Mouse (Mus musculus): ENCODE data around the gene Fbxw8. TPM values are rescaled to one million over a fixed set of nuclear protein-coding genes. Genes with fewer than 3 reads are reported as not detected.
A peak's percentile ranks its signal among the peaks of the same experiment; 100 is the strongest.

Gene Fbxw8
- polyA plus RNA-seq (2015; fragmentation: Nextera tagmentation; extraction: Ambion mirVana) = 22.8 and 23.7 TPM in 2 replicates

- Histone ChIP-seq H3K4me3 (peak within 1 kb of the TSS; percentile 95), H3K27ac (peak within 1 kb of the TSS; percentile 79), H3K4me2 (peak within 1 kb of the TSS; percentile 78), H3K9me3 (no peaks in the 10 kb centered on the region), H3K36me3 (peaks cover 14% of the 10 kb centered on the region), H3K9ac (peak within 1 kb of the TSS; percentile 93), H3K4me1 (replicated peaks) (peaks cover 31% of the 10 kb centered on the region), H3K27me3 (0 out of 2 replicates have a peak, but pooled peaks cover 6% of the 10 kb centered on the region)
- ATAC-seq (ENCODE audit: low FRiP score) = peak; percentile 89
- under 1% methylated on average over 67 of the region's 67 CpGs for WGBS
These were observed at the start of gene Fbxw8 for GRCm38 (mm10) chr5:118154839-118155564. Gene Fbxw8, minus strand, starts transcription at chr5:118155464.

- H3K27ac ChIP-seq = peak overlapping the region; percentile 2; the same call in 1 of the 2 replicates
- no peak overlapping the region for H3K4me2 ChIP-seq
- peaks cover 21% of the 10 kb centered on the region for H3K4me1 ChIP-seq (replicated peaks)
- 58% methylated on average over 16 of the region's 16 CpGs for WGBS
- H3K9me3 ChIP-seq = no peaks in the 10 kb centered on the region
- H3K36me3 ChIP-seq = peaks cover 43% of the 10 kb centered on the region
- no peak for ATAC-seq (ENCODE audit: low FRiP score)
- H3K27me3 ChIP-seq = 0 out of 2 replicates have a peak, but pooled peaks cover 3% of the 10 kb centered on the region
- H3K4me3 ChIP-seq = no peak overlapping the region
- no peak overlapping the region for H3K9ac ChIP-seq
These were observed 49.6 kb upstream of the Fbxw8 start for GRCm38 (mm10) chr5:118204675-118205440.

GRCm38 (mm10) chr5:118199670-118200069 lies 44.4 kb upstream of the Fbxw8 start:
- peaks cover 5% of the 10 kb centered on the region; the same call in 1 of the 2 replicates for H3K4me1 ChIP-seq (replicated peaks)
- H3K27ac ChIP-seq = no peak overlapping the region
- peaks cover 36% of the 10 kb centered on the region for H3K36me3 ChIP-seq
- H3K4me3 ChIP-seq = no peak overlapping the region
- WGBS = 61% methylated on average over 5 of the region's 5 CpGs
- H3K9ac ChIP-seq = no peak overlapping the region
- H3K27me3 ChIP-seq = no peaks in the 10 kb centered on the region
- H3K9me3 ChIP-seq = no peaks in the 10 kb centered on the region
- ATAC-seq (ENCODE audit: low FRiP score) = no peak
- H3K4me2 ChIP-seq = no peak overlapping the region

GRCm38 (mm10) chr5:118197421-118197820 lies 42.2 kb upstream of the Fbxw8 start:
- Histone ChIP-seq H3K9me3 (no peaks in the 10 kb centered on the region), H3K4me1 (replicated peaks) (peaks cover 9% of the 10 kb centered on the region), H3K27me3 (peaks cover 6% of the 10 kb centered on the region; the same call in 1 of the 2 replicates), H3K36me3 (peaks cover 32% of the 10 kb centered on the region), H3K4me2 (no peak overlapping the region), H3K27ac (peak overlapping the region; percentile 55), H3K4me3 (no peak overlapping the region), H3K9ac (no peak overlapping the region)
- 71% methylated on average over 13 of the region's 13 CpGs for WGBS
- ATAC-seq (ENCODE audit: low FRiP score) = no peak

GRCm38 (mm10) chr5:118192221-118192620 lies 37.0 kb upstream of the Fbxw8 start:
- Histone ChIP-seq H3K36me3 (peaks cover 7% of the 10 kb centered on the region), H3K9ac (peak overlapping the region; percentile 49), H3K9me3 (no peaks in the 10 kb centered on the region), H3K4me3 (no peak overlapping the region), H3K4me2 (0 out of 2 replicates have a peak overlapping the region, but pooled peaks have one; percentile 15), H3K27ac (peak overlapping the region; percentile 44; the same call in 1 of the 2 replicates), H3K4me1 (replicated peaks) (peaks cover 38% of the 10 kb centered on the region), H3K27me3 (peaks cover 14% of the 10 kb centered on the region; the same call in 1 of the 2 replicates)
- no peak; the same call in 1 of the 2 replicates for ATAC-seq (ENCODE audit: low FRiP score)
- WGBS = 16% methylated on average over 18 of the region's 18 CpGs

GRCm38 (mm10) chr5:118190491-118190890 lies 35.2 kb upstream of the Fbxw8 start:
- no peak overlapping the region for H3K9ac ChIP-seq
- H3K27ac ChIP-seq = no peak overlapping the region
- peaks cover 48% of the 10 kb centered on the region for H3K4me1 ChIP-seq (replicated peaks)
- no peak overlapping the region for H3K4me2 ChIP-seq
- no peaks in the 10 kb centered on the region for H3K9me3 ChIP-seq
- H3K4me3 ChIP-seq = no peak overlapping the region
- peaks cover 14% of the 10 kb centered on the region; the same call in 1 of the 2 replicates for H3K27me3 ChIP-seq
- 85% methylated on average over 9 of the region's 9 CpGs for WGBS
- ATAC-seq (ENCODE audit: low FRiP score) = no peak
- no peaks in the 10 kb centered on the region; the same call in 1 of the 2 replicates for H3K36me3 ChIP-seq

GRCm38 (mm10) chr5:118188356-118188755 lies 33.1 kb upstream of the Fbxw8 start:
- no peak overlapping the region for H3K4me3 ChIP-seq
- WGBS = 63% methylated on average over 6 of the region's 6 CpGs
- peaks cover 48% of the 10 kb centered on the region for H3K4me1 ChIP-seq (replicated peaks)
- no peaks in the 10 kb centered on the region for H3K9me3 ChIP-seq
- no peak for ATAC-seq (ENCODE audit: low FRiP score)
- H3K27ac ChIP-seq = no peak overlapping the region
- no peak overlapping the region for H3K4me2 ChIP-seq
- H3K36me3 ChIP-seq = no peaks in the 10 kb centered on the region
- peaks cover 10% of the 10 kb centered on the region; the same call in 1 of the 2 replicates for H3K27me3 ChIP-seq
- H3K9ac ChIP-seq = no peak overlapping the region

GRCm38 (mm10) chr5:118186903-118187633 lies 31.8 kb upstream of the Fbxw8 start:
- Histone ChIP-seq H3K4me1 (replicated peaks) (peaks cover 38% of the 10 kb centered on the region), H3K4me3 (no peak overlapping the region), H3K27me3 (0 out of 2 replicates have a peak, but pooled peaks cover 8% of the 10 kb centered on the region), H3K4me2 (no peak overlapping the region), H3K9me3 (no peaks in the 10 kb centered on the region), H3K27ac (0 out of 2 replicates have a peak overlapping the region, but pooled peaks have one; percentile 18), H3K36me3 (no peaks in the 10 kb centered on the region), H3K9ac (no peak overlapping the region)
- 59% methylated on average over 9 of the region's 9 CpGs for WGBS
- ATAC-seq (ENCODE audit: low FRiP score) = no peak

GRCm38 (mm10) chr5:118177640-118178039 lies 22.4 kb upstream of the Fbxw8 start:
- Histone ChIP-seq H3K9ac (no peak overlapping the region; the same call in 1 of the 2 replicates), H3K4me1 (replicated peaks) (peaks cover 9% of the 10 kb centered on the region), H3K27ac (no peak overlapping the region), H3K4me3 (no peak overlapping the region), H3K27me3 (peaks cover 48% of the 10 kb centered on the region), H3K9me3 (peaks cover 5% of the 10 kb centered on the region; the same call in 1 of the 2 replicates), H3K4me2 (no peak overlapping the region), H3K36me3 (no peaks in the 10 kb centered on the region)
- ATAC-seq (ENCODE audit: low FRiP score) = no peak
- 72% methylated on average over 7 of the region's 7 CpGs for WGBS

- H3K9ac ChIP-seq = no peak overlapping the region
- 14% methylated on average over 2 of the region's 2 CpGs for WGBS
- peaks cover 68% of the 10 kb centered on the region for H3K27me3 ChIP-seq
- ATAC-seq (ENCODE audit: low FRiP score) = no peak
- no peak overlapping the region for H3K27ac ChIP-seq
- H3K4me2 ChIP-seq = peak overlapping the region; percentile 57; the same call in 1 of the 2 replicates
- no peaks in the 10 kb centered on the region for H3K36me3 ChIP-seq
- H3K9me3 ChIP-seq = peaks cover 5% of the 10 kb centered on the region; the same call in 1 of the 2 replicates
- no peak overlapping the region for H3K4me3 ChIP-seq
- H3K4me1 ChIP-seq (replicated peaks) = peaks cover 26% of the 10 kb centered on the region
These were observed 19.9 kb upstream of the Fbxw8 start for GRCm38 (mm10) chr5:118175137-118175536.

GRCm38 (mm10) chr5:118174310-118175009 lies 19.2 kb upstream of the Fbxw8 start:
- peak overlapping the region; percentile 58 for H3K9ac ChIP-seq
- no peak for ATAC-seq (ENCODE audit: low FRiP score)
- H3K27ac ChIP-seq = no peak overlapping the region
- H3K9me3 ChIP-seq = peaks cover 5% of the 10 kb centered on the region; the same call in 1 of the 2 replicates
- peak overlapping the region; percentile 57 for H3K4me2 ChIP-seq
- peak overlapping the region; percentile 33 for H3K4me3 ChIP-seq
- H3K4me1 ChIP-seq (replicated peaks) = peaks cover 31% of the 10 kb centered on the region
- WGBS = under 1% methylated on average over 22 of the region's 22 CpGs
- H3K36me3 ChIP-seq = no peaks in the 10 kb centered on the region
- H3K27me3 ChIP-seq = peaks cover 71% of the 10 kb centered on the region

All from hindbrain, embryonic 13.5 days (tissue).